Mouse (Mus musculus) heart, adult 2 months (tissue): ENCODE data around the gene Hfm1. TPM values are rescaled to one million over a fixed set of nuclear protein-coding genes. Genes with fewer than 3 reads are reported as not detected.
A peak's percentile ranks its signal among the peaks of the same experiment; 100 is the strongest.

Experiments
- DNase-seq, 2 experiments: peaks; one replicate each; pipeline ENCODE4 v3.0.0; 2021
- H3K27ac ChIP-seq: fragments of 200-600 bp; 2 replicates; pipeline ENCODE4 v1.8.1; 2022
- H3K27me3 ChIP-seq: fragments of 200-500 bp; 2 replicates; pipeline ENCODE4 v1.6.1; 2012; ENCODE audit warnings: mild to moderate bottlenecking, low read length, inconsistent platforms, mixed read lengths; ENCODE audit not compliant: control insufficient read depth, insufficient read depth
- H3K36me3 ChIP-seq: fragments of 200-500 bp; 2 replicates; pipeline ENCODE4 v1.6.1; 2012; ENCODE audit warnings: low read length, inconsistent platforms; ENCODE audit not compliant: control insufficient read depth, insufficient read depth
- H3K4me1 ChIP-seq: fragments of 200-500 bp; 2 replicates; pipeline ENCODE4 v1.6.1; 2011; ENCODE audit warnings: low read length; ENCODE audit not compliant: control insufficient read depth, insufficient read depth
- H3K4me3 ChIP-seq: fragments of 200-600 bp; 2 replicates; pipeline ENCODE4 v1.8.1; 2022
- H3K79me2 ChIP-seq: fragments of 200-500 bp; replicated peaks from 2 replicates; pipeline ENCODE4 v1.6.1; 2012; ENCODE audit warnings: mild to moderate bottlenecking, inconsistent platforms, low read length, moderate library complexity, mixed read lengths; ENCODE audit not compliant: control insufficient read depth, insufficient read depth
- H3K9ac ChIP-seq: fragments of 200-500 bp; 2 replicates; pipeline ENCODE4 v1.6.1; 2012; ENCODE audit warnings: low read depth, mild to moderate bottlenecking, control low read depth, inconsistent platforms, low read length, mixed read lengths
- CTCF ChIP-seq: fragments of 200-600 bp; IDR thresholded peaks from 2 replicates; pipeline ENCODE4 v1.8.1; 2022; ENCODE audit warnings: antibody characterized with exemption, mild to moderate bottlenecking, moderate library complexity
- EP300 ChIP-seq: fragments of 200-500 bp; IDR thresholded peaks from 2 replicates; pipeline ENCODE4 v1.6.1; 2011; ENCODE audit warnings: low read depth, low read length, control low read depth; ENCODE audit not compliant: insufficient read depth
- POLR2A ChIP-seq: fragments of 200-500 bp; IDR thresholded peaks from 2 replicates; pipeline ENCODE4 v1.6.1; 2011; ENCODE audit warnings: mild to moderate bottlenecking, low read depth, low read length, control low read depth; ENCODE audit not compliant: insufficient read depth
- WGBS: fragments of 180-500 bp; shearing (Covaris S2); methylation state at CpG from one replicate; pipeline ENCODE4 v1.1.7; 2018; 5-methylcytosine and 5-hydroxymethylcytosine counted together
- intact Hi-C: fragments of 180-260 bp; cut with DNase I; formaldehyde crosslinking; loops from one replicate; pipeline ENCODE4 v1.15.1; 2025
- polyA plus RNA-seq: library from polyadenylated mRNA; depleted of rRNA; stranded (reverse); fragments of >200 nt; gene quantifications from 2 replicates; pipeline ENCODE4 v1.2.3, GENCODE M21; 2012
- total RNA-seq, 2 experiments: library from RNA; stranded (reverse); gene quantifications; 2 replicates each; pipeline ENCODE4 v1.2.3; 2021

The Hfm1 gene
- total and polyA plus RNA-seq, 3 experiments = not detected

DNA sequence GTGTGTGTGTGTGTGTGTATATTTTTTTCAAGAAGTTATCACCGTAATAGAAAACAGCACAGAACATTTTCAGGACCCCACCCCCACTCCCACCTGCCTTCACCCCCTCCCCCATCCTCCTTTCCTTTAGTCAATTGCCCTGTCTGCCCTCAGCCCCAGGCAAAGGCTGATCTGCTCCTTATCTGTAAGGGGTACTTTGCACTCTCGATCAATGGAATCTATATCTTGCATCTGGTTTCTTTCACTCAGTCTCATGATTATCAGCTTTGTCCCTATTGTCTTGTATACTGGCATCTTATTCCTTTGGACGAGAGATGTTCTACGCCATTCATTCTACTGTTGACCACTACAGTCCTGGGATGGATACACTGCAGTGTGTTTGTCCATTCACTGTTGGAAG lies 1.9 kb upstream of the Hfm1 start:
- no peak for DNase-seq
- no peaks in the 10 kb centered on the region for H3K36me3 ChIP-seq
- peaks cover 3% of the 10 kb centered on the region; the same call in 1 of the 2 replicates for H3K27me3 ChIP-seq
- H3K4me3 ChIP-seq = no peak overlapping the region
- intact Hi-C loops = no loop called here
- no peaks in the 10 kb centered on the region for H3K79me2 ChIP-seq
- H3K9ac ChIP-seq = no peak overlapping the region
- TF ChIP-seq EP300 (no peak), POLR2A (no peak), CTCF (no peak)
- H3K4me1 ChIP-seq = no peaks in the 10 kb centered on the region
- H3K27ac ChIP-seq = no peak overlapping the region
- 56% methylated on average over 4 of the region's 4 CpGs for whole genome bisulfite sequencing

DNA sequence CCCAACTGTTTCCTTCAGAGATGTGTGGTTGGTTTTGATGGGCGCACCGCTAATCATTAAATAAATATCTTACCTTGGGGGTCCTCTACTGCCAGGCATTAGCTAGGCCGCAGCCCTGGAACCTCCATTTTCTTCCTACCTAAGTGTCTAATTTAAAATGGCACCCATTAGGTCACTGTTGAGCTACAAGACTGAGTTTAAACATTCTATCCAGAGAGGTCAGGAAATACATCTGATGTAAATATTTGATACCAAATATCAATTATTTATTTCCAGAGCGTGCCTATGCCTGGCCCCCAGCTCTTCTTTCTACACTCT lies 207 bp upstream of the Hfm1 start:
- no peak overlapping the region for H3K4me3 ChIP-seq

DNA sequence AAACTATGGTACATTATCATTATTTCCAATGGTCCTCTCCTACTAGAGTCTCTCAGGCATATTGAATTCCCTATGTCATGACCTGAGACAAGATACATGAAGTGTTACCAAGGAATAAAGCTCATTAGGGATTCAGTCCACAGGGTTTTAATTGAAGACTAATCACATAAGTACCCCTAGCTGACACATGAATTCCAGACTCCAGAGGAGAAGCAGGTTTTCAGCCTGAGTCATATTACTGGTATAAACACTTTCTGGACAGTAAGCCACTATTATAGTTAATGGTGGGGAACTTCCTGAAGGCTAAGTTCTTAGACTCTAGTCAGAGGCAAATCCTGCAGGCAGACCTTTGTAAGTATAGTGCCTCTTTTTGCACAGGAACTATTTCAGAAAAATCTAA lies 6.8 kb downstream of the Hfm1 start:
- H3K9ac ChIP-seq = no peak overlapping the region
- H3K4me3 ChIP-seq = no peak overlapping the region
- H3K27me3 ChIP-seq = no peaks in the 10 kb centered on the region
- H3K27ac ChIP-seq = no peak overlapping the region
- H3K4me1 ChIP-seq = no peaks in the 10 kb centered on the region
- TF ChIP-seq CTCF (no peak), EP300 (no peak), POLR2A (no peak)
- no peak for DNase-seq
- H3K36me3 ChIP-seq = no peaks in the 10 kb centered on the region
- intact Hi-C loops = no loop called here
- no peaks in the 10 kb centered on the region for H3K79me2 ChIP-seq

More for the DNA sequence above, 207 bp upstream of the Hfm1 start:
- Histone ChIP-seq H3K4me1 (no peaks in the 10 kb centered on the region), H3K27ac (no peak overlapping the region), H3K79me2 (no peaks in the 10 kb centered on the region), H3K36me3 (no peaks in the 10 kb centered on the region), H3K9ac (no peak overlapping the region), H3K27me3 (peaks cover 3% of the 10 kb centered on the region; the same call in 1 of the 2 replicates)
- TF ChIP-seq POLR2A = no peak
- TF ChIP-seq CTCF = no peak
- TF ChIP-seq EP300 = no peak
- DNase-seq = no peak
- intact Hi-C loops = no loop called here
- WGBS = 65% methylated on average over 4 of the region's 4 CpGs

DNA sequence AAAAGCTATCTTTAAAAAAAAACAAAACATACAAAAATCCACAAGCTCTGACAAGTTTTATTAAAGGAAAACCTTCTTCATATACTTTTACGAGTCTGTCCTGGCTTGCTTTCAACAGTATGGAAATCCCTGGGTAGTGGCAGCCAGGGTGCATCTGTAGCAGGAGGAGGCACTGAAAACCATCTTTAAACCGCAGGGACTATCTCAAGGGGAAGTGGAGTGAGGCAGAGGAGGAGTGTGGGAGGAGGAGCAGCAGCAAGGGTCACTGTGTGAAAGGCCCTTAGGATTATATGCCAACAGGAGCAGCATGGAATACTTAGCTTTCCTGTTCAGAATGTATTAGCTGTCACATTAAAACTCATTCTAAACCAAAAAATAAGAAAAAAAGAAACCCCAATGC lies 29.2 kb downstream of the Hfm1 start:
- TF ChIP-seq CTCF (no peak), POLR2A (no peak), EP300 (no peak)
- no peaks in the 10 kb centered on the region for H3K36me3 ChIP-seq
- DNase-seq = no peak
- intact Hi-C loops = no loop called here
- WGBS = 38% methylated on average over 2 of the region's 2 CpGs
- no peaks in the 10 kb centered on the region for H3K79me2 ChIP-seq
- H3K9ac ChIP-seq = no peak overlapping the region
- H3K4me3 ChIP-seq = no peak overlapping the region
- no peak overlapping the region for H3K27ac ChIP-seq
- no peaks in the 10 kb centered on the region; the same call in 1 of the 2 replicates for H3K4me1 ChIP-seq
- H3K27me3 ChIP-seq = no peaks in the 10 kb centered on the region

DNA sequence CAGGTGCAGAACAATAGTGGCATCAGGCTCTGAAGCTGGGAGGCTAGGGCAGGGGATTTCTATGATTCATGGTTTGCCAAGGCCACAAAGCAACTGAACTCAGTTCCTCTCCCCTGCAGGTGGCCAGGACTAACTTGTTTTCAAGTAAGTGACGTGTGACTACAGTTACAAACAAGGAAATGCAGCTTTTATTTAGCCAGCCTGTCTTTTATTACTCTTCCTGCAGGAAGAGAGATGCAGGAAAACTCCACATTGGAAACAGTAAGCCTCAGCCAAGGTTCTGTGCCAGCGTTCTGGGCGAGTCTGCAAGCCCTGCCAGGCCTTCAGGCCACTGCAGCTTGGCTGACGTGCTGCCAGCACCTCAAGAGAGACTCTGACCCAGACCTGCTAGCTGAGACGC lies 34.3 kb downstream of the Hfm1 start:
- DNase-seq = peak; percentile 57 to 66
- no peak overlapping the region for H3K27ac ChIP-seq
- no peaks in the 10 kb centered on the region for H3K27me3 ChIP-seq
- TF ChIP-seq EP300 = no peak
- no peak for TF ChIP-seq POLR2A
- no peak for TF ChIP-seq CTCF
- intact Hi-C loops = no loop called here
- H3K4me1 ChIP-seq = peaks cover 1% of the 10 kb centered on the region; the same call in 1 of the 2 replicates
- WGBS = 4% methylated on average over 5 of the region's 5 CpGs
- H3K79me2 ChIP-seq = no peaks in the 10 kb centered on the region
- no peak overlapping the region for H3K4me3 ChIP-seq
- no peaks in the 10 kb centered on the region for H3K36me3 ChIP-seq
- H3K9ac ChIP-seq = no peak overlapping the region

DNA sequence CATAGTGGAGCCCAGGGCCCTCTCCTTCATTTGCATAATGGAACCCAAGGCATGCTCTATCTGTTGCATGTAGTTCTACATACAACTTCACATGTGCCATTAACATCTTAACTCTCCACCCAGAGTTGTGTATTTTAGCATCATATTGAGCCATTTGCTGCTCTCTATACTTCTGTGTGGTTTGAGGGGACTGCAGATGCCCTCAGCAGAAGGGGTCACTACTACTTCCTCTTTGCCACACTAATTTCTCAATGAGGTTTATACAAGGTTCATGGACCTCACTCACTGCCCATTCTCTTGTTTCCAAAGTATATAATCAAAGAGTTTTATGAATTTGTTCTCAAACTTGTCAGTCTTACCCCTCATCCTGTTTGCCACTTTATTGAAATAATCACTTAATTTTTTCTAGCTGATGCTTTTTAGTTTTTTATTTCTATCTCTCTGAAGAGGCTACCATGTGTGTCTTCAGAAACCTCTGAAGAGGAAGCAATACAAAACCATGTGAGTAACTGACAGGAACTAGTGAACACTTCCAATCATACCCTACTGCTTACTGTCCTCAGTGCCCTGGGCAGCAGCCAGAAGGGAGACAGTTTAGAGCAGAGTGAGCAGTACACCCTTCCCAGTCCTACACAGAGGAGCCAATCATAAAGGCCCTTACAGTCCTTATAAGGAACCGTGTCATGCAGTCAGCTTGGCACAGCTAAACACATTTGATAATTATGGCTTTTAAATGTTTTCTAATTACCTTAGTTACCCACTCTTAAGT lies 38.6 kb downstream of the Hfm1 start:
- H3K27me3 ChIP-seq = no peaks in the 10 kb centered on the region
- no peak overlapping the region for H3K27ac ChIP-seq
- H3K36me3 ChIP-seq = no peaks in the 10 kb centered on the region
- TF ChIP-seq EP300 = no peak
- no peak for TF ChIP-seq CTCF
- no peak for TF ChIP-seq POLR2A
- 49% methylated on average over 1 of the region's 1 CpGs for WGBS
- H3K4me1 ChIP-seq = peaks cover 1% of the 10 kb centered on the region; the same call in 1 of the 2 replicates
- H3K4me3 ChIP-seq = no peak overlapping the region
- H3K79me2 ChIP-seq = no peaks in the 10 kb centered on the region
- intact Hi-C loops = no loop called here
- H3K9ac ChIP-seq = no peak overlapping the region
- DNase-seq = no peak
